Comparison of ENCODE assay signal across 8 mouse cellular contexts in genomic region chr8:117258576-117259040, GRCm38 (mm10). TPM values are rescaled to one million over a fixed set of nuclear protein-coding genes. Genes with fewer than 3 reads are reported as not detected.
A peak's percentile ranks its signal among the peaks of the same experiment; 100 is the strongest.
DNase-seq lines count a peak whose midpoint lies in the region; ATAC-seq and TF ChIP-seq lines count a peak whose summit lies in the region.

No protein-coding gene starts in this region.

- no peaks in the 10 kb centered on the region for H3K9me3 ChIP-seq in intestine, postnatal 0 days (ENCODE audit: control insufficient read depth)
- H3K9me3 ChIP-seq in midbrain, embryonic 15.5 days: no peaks in the 10 kb centered on the region

- no peaks in the 10 kb centered on the region for H3K36me3 ChIP-seq in intestine, postnatal 0 days (ENCODE audit: control insufficient read depth, insufficient read depth)
- H3K36me3 ChIP-seq in midbrain, embryonic 15.5 days (replicated peaks): no peaks in the 10 kb centered on the region

- no peak for TF ChIP-seq CTCF in layer of hippocampus, adult 2 months (conservative IDR thresholded peaks at IDR 0.05)
- TF ChIP-seq CTCF in cortical plate, adult 2 months (IDR thresholded peaks at IDR 0.05; ENCODE audit: extremely low read depth, insufficient read depth, low read length): no peak
- no peak for TF ChIP-seq CTCF in intestine, postnatal 0 days (IDR thresholded peaks at IDR 0.05; ENCODE audit: low read depth)

- peak overlapping the region; percentile 99 for H3K9ac ChIP-seq in intestine, postnatal 0 days (ENCODE audit: low read depth, low read length)
- peak overlapping the region; percentile 99 for H3K9ac ChIP-seq in midbrain, embryonic 15.5 days

- H3K27ac ChIP-seq in layer of hippocampus, adult 2 months: peak overlapping the region; percentile 96
- H3K27ac ChIP-seq in cortical plate, adult 2 months (ENCODE audit: insufficient read depth, low read length): no peak overlapping the region
- peak overlapping the region; percentile 95 for H3K27ac ChIP-seq in intestine, postnatal 0 days (ENCODE audit: low read depth, low read length)
- H3K27ac ChIP-seq in midbrain, embryonic 15.5 days: peak overlapping the region; percentile 92

- 20% methylated on average over 6 of the region's 6 CpGs for WGBS in intestine, postnatal 0 days
- WGBS in midbrain, embryonic 15.5 days: 30% methylated on average over 6 of the region's 6 CpGs

- ATAC-seq in intestine, postnatal 0 days: no peak
- ATAC-seq in midbrain, embryonic 15.5 days (replicated peaks): no peak

- no peak for DNase-seq in layer of hippocampus, adult 2 months (ENCODE audit: low spot score in 2 of 2)
- DNase-seq in layer of hippocampus, postnatal 36 days: no peak
- no peak for DNase-seq in left cerebral cortex, postnatal 36 days (ENCODE audit: low spot score in 2 of 2)
- no peak for DNase-seq in urinary bladder, postnatal 10 days (ENCODE audit: low spot score)
- no peak for DNase-seq in right cerebral cortex, adult 18-20 months

- TF ChIP-seq POLR2A in cortical plate, adult 2 months (IDR thresholded peaks at IDR 0.05; ENCODE audit: extremely low read depth, insufficient read depth, low read length): no peak

- peak overlapping the region; percentile 77 for H3K4me2 ChIP-seq in intestine, postnatal 0 days (replicated peaks; ENCODE audit: low read depth)
- peak overlapping the region; percentile 87 for H3K4me2 ChIP-seq in midbrain, embryonic 15.5 days

- H3K4me1 ChIP-seq in cortical plate, adult 2 months (ENCODE audit: control insufficient read depth, insufficient read depth, low read length): peaks cover 7% of the 10 kb centered on the region
- H3K4me1 ChIP-seq in intestine, postnatal 0 days (replicated peaks; ENCODE audit: control insufficient read depth, insufficient read depth, low read length): peaks cover 17% of the 10 kb centered on the region; the same call in 1 of the 2 replicates
- H3K4me1 ChIP-seq in midbrain, embryonic 15.5 days: peaks cover 51% of the 10 kb centered on the region

- no peaks in the 10 kb centered on the region for H3K27me3 ChIP-seq in intestine, postnatal 0 days (replicated peaks; ENCODE audit: control insufficient read depth, insufficient read depth, low read length)
- H3K27me3 ChIP-seq in midbrain, embryonic 15.5 days (replicated peaks): no peaks in the 10 kb centered on the region

- intact Hi-C loops in left cerebral cortex, postnatal 36 days (cut with DNase I): loop anchor here (5.0 to 10.0 kb wide), 3 partner anchors 64 to 206 kb away; no protein-coding TSS in a partner anchor

- peak overlapping the region; percentile 66 for H3K4me3 ChIP-seq in layer of hippocampus, adult 2 months
- H3K4me3 ChIP-seq in cortical plate, adult 2 months (ENCODE audit: insufficient read depth, low read length): peak overlapping the region; percentile 99
- peak overlapping the region; percentile 96 for H3K4me3 ChIP-seq in intestine, postnatal 0 days (ENCODE audit: low read depth, low read length)
- H3K4me3 ChIP-seq in midbrain, embryonic 15.5 days: peak overlapping the region; percentile 100

RNA-seq across cellular contexts. Expression of gene Cmip, which starts 1.7 kb away (rescaled TPM):
- 100 to 1,000 TPM; 269 to 286 TPM for total RNA-seq in layer of hippocampus, adult 2 months (2021)
- total RNA-seq in layer of hippocampus, postnatal 36 days (2021): 100 to 1,000 TPM; 278 to 289 TPM
- 128 and 134 TPM in 2 replicates for polyA plus RNA-seq in cortical plate, adult 2 months (2012; rRNA removed)
- polyA plus RNA-seq in intestine, postnatal 0 days (2015; fragmentation: Nextera tagmentation; extraction: Ambion mirVana): 47.1 and 48.9 TPM in 2 replicates
- 188 and 197 TPM in 2 replicates for polyA plus RNA-seq in midbrain, embryonic 15.5 days (2015; fragmentation: Nextera tagmentation; extraction: Ambion mirVana)
- total RNA-seq in left cerebral cortex, postnatal 36 days (2021): 100 to 1,000 TPM; 333 to 339 TPM
